Mouse (Mus musculus) midbrain, postnatal 0 days (tissue): ENCODE results near the gene Dao. TPM values are rescaled to one million over a fixed set of nuclear protein-coding genes. Genes with fewer than 3 reads are reported as not detected.
A peak's percentile ranks its signal among the peaks of the same experiment; 100 is the strongest.

Experiments used
- ATAC-seq: fragments of 200-750 bp; cut with Nextera tagmentation; 2 replicates; pipeline ENCODE4 v1.8.0; 2017; ENCODE audit warnings: moderate number of reproducible peaks, mild to moderate bottlenecking, moderate TSS enrichment, moderate library complexity; ENCODE audit not compliant: low FRiP score
- DNase-seq: peaks from one replicate; pipeline ENCODE4 v3.0.0-alpha.2; 2015; ENCODE audit warnings: low spot score
- H3K27ac ChIP-seq: fragments of 300-500 bp; sonication (generic); 2 replicates; pipeline ENCODE4 v1.5.1; 2014; ENCODE audit warnings: low read depth, mild to moderate bottlenecking, low read length, mixed read lengths
- H3K27me3 ChIP-seq: fragments of 300-500 bp; sonication (generic); 2 replicates; pipeline ENCODE4 v1.6.1; 2014; ENCODE audit warnings: low read length, control low read depth, mixed read lengths; ENCODE audit not compliant: insufficient read depth
- H3K36me3 ChIP-seq: fragments of 300-500 bp; sonication (generic); 2 replicates; pipeline ENCODE4 v1.6.1; 2014; ENCODE audit warnings: low read length, control low read depth, mixed read lengths; ENCODE audit not compliant: insufficient read depth
- H3K4me1 ChIP-seq: fragments of 300-500 bp; sonication (generic); 2 replicates; pipeline ENCODE4 v1.6.1; 2014; ENCODE audit warnings: mild to moderate bottlenecking, control low read depth, antibody characterized with exemption, low read length, mixed read lengths; ENCODE audit not compliant: insufficient read depth
- H3K4me2 ChIP-seq: fragments of 300-500 bp; sonication (generic); 2 replicates; pipeline ENCODE4 v1.6.1; 2014; ENCODE audit warnings: low read depth, mild to moderate bottlenecking, low read length, mixed read lengths; ENCODE audit not compliant: poor library complexity, severe bottlenecking
- H3K4me3 ChIP-seq: fragments of 300-500 bp; sonication (generic); 2 replicates; pipeline ENCODE4 v1.5.1; 2014; ENCODE audit warnings: low read depth, mild to moderate bottlenecking, low read length, moderate library complexity
- H3K9ac ChIP-seq: fragments of 300-500 bp; sonication (generic); replicated peaks from 2 replicates; pipeline ENCODE4 v1.6.1; 2014; ENCODE audit warnings: mild to moderate bottlenecking, low read length, moderate library complexity, mixed read lengths; ENCODE audit not compliant: poor library complexity, severe bottlenecking
- H3K9me3 ChIP-seq: fragments of 300-500 bp; sonication (generic); 2 replicates; pipeline ENCODE4 v1.6.1; 2016; ENCODE audit warnings: low read length, control low read depth
- CTCF ChIP-seq: IDR thresholded peaks from 2 replicates; pipeline ENCODE4 v1.5.1; 2016; ENCODE audit warnings: antibody characterized with exemption, mild to moderate bottlenecking
- WGBS: fragments of 180-500 bp; shearing (Covaris S2); extraction: QIAGEN DNeasy Blood & Tissue Kit; methylation state at CpG from one replicate; pipeline ENCODE4 v1.1.7; 2014; 5-methylcytosine and 5-hydroxymethylcytosine counted together
- polyA plus RNA-seq: library from polyadenylated mRNA; unstranded; fragments of >200 nt; fragmentation: Nextera tagmentation; extraction: Ambion mirVana; gene quantifications from 2 replicates; pipeline ENCODE4 v1.2.1, GENCODE M21; 2015
- total RNA-seq: library from RNA; depleted of rRNA; stranded (reverse); fragments of >200 nt; gene quantifications from 2 replicates; pipeline ENCODE4 v1.2.3, GENCODE M21; 2014

The Dao gene
- total and polyA plus RNA-seq, 2 experiments from 2014 or later: not detected

DNA sequence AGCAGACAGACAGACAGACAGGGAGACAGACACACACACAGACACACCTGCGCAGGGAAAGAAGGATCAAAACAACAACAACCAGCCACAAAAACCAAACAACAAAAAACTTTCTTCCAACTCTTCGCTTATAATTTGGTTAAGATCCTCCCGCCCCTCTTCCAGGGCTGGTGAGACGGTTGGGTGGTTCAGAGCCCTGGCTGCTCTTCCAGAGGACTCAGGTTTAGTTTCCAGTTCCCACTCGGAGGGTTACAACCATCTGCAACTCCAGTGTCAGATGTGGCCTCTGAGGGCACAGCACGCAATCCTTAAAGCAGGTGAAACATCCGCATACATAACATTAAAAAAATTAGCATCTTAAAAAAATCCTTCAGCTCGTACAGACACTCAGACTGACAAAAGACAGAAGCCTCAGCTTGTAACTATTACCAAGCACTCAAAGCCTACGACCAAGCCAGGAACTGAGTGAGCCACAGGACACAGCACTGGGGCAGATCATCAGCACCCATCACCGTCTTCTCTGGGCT, 32.0 kb upstream of the Dao start:
- Histone ChIP-seq H3K36me3 (peaks cover 27% of the 10 kb centered on the region), H3K9ac (no peak overlapping the region), H3K4me1 (peaks cover 8% of the 10 kb centered on the region; the same call in 1 of the 2 replicates), H3K27ac (no peak overlapping the region), H3K27me3 (no peaks in the 10 kb centered on the region), H3K9me3 (no peaks in the 10 kb centered on the region), H3K4me3 (no peak overlapping the region), H3K4me2 (no peak overlapping the region)
- no peak for TF ChIP-seq CTCF
- ATAC-seq (no peak), DNase-seq (no peak)
- 81% methylated on average over 10 of the region's 10 CpGs for WGBS

- Histone ChIP-seq H3K4me3 (no peak overlapping the region), H3K36me3 (peaks cover 20% of the 10 kb centered on the region), H3K27me3 (no peaks in the 10 kb centered on the region), H3K4me1 (peaks cover 8% of the 10 kb centered on the region; the same call in 1 of the 2 replicates), H3K4me2 (peak overlapping the region; percentile 1; the same call in 1 of the 2 replicates), H3K27ac (0 out of 2 replicates have a peak overlapping the region, but pooled peaks have one; percentile 26), H3K9me3 (no peaks in the 10 kb centered on the region), H3K9ac (no peak overlapping the region)
- TF ChIP-seq CTCF: no peak
- WGBS: 22% methylated on average over 18 of the region's 18 CpGs
- no peak for ATAC-seq
- DNase-seq: peak; percentile 27
These were observed 30.7 kb upstream of the Dao start for GRCm38 (mm10) chr5:113972589-113973515.

DNA sequence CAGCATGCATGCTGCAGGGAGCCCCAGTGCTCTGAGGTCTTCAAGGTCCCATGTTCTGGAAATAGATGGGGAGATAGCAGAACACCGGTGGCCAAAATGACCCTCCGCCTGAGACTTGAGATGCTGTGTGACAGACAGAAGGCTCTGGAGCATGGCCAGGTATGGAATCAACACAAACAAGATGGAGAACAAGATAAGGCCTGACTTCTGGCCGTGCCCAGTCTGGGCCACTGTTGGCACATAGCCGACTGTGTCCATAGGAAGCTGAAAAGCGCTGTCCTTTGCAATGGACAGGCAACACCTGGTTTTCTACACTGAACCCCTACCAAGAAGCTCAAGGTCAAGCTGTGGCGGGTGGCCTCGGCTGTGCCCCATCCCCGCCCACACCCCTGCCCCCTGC, 29.7 kb upstream of the Dao start:
- Histone ChIP-seq H3K27ac (no peak overlapping the region), H3K36me3 (peaks cover 20% of the 10 kb centered on the region; the same call in 1 of the 2 replicates), H3K9me3 (no peaks in the 10 kb centered on the region), H3K4me1 (peaks cover 8% of the 10 kb centered on the region; the same call in 1 of the 2 replicates), H3K4me2 (no peak overlapping the region), H3K4me3 (no peak overlapping the region), H3K27me3 (no peaks in the 10 kb centered on the region), H3K9ac (no peak overlapping the region)
- TF ChIP-seq CTCF: no peak
- no peak for ATAC-seq
- DNase-seq: no peak
- 93% methylated on average over 8 of the region's 8 CpGs for WGBS

DNA sequence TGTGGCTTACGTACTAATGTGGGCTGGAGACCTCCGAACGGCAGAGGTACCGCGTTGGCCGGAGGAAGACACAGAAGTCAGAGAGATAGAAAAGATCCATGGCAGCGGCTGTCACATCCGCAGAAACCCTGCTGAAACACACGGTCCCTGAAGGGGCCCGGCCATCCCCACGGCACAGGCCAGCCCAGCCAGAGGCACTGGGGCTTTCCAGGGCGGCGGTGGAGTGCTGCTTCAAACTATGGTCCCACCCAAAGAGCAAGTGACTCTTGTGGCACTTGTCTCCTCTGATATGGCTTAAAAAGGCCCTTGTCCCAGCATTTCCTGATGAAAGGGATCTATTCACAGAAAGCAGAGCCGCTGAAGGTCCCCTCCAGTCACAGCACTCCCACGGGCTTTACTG, 28.9 kb upstream of the Dao start:
- H3K4me1 ChIP-seq: peaks cover 8% of the 10 kb centered on the region; the same call in 1 of the 2 replicates
- no peak overlapping the region for H3K4me2 ChIP-seq
- H3K9me3 ChIP-seq: no peaks in the 10 kb centered on the region
- H3K27ac ChIP-seq: no peak overlapping the region
- ATAC-seq (no peak), DNase-seq (no peak)
- WGBS: 49% methylated on average over 15 of the region's 15 CpGs
- no peak overlapping the region for H3K4me3 ChIP-seq
- peaks cover 13% of the 10 kb centered on the region; the same call in 1 of the 2 replicates for H3K36me3 ChIP-seq
- TF ChIP-seq CTCF: no peak
- no peaks in the 10 kb centered on the region for H3K27me3 ChIP-seq
- H3K9ac ChIP-seq: no peak overlapping the region

DNA sequence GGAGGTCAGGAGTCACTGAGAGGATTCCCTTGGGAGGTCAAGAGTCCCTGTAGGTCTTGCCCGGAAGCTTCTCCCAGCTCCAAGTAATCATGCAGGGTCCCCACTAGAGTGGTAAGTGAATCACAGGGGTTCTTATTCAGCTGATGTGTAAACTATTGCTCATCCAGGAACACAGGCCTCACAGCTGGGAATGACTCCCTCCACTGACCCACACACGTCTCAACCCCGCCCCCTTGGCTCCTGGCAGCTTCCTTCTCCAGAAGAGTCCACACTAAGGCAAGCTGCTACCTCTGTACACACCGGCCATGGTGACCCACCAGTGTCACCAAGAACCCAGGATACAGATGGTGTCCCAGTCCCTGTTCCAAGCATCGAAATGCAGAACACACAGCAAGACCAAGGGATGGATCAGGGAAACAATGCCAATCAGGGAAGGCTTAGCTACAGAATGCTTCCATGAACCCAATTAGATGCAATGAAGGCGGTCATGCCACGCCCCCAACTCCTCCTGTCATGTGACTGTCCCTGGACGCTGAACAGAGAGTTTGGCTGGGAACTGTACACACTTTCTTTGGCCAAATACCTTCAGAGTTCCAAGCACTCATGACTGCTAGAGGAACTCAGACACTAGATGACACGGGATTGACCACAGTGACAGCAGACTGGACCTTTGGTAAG, 27.8 kb upstream of the Dao start:
- WGBS: 59% methylated on average over 9 of the region's 9 CpGs
- Histone ChIP-seq H3K9me3 (no peaks in the 10 kb centered on the region), H3K9ac (no peak overlapping the region), H3K36me3 (0 out of 2 replicates have a peak, but pooled peaks cover 6% of the 10 kb centered on the region), H3K4me1 (peaks cover 8% of the 10 kb centered on the region; the same call in 1 of the 2 replicates), H3K4me2 (no peak overlapping the region), H3K4me3 (no peak overlapping the region), H3K27me3 (no peaks in the 10 kb centered on the region), H3K27ac (no peak overlapping the region)
- peak; percentile 58 for DNase-seq
- no peak for TF ChIP-seq CTCF
- ATAC-seq: no peak
